Mouse (Mus musculus) kidney, embryonic 14.5 days (tissue): ENCODE measurements around the gene C3. TPM values are rescaled to one million over a fixed set of nuclear protein-coding genes. Genes with fewer than 3 reads are reported as not detected.

ENCODE experiments used
- ATAC-seq: fragments of 200-750 bp; cut with Nextera tagmentation; 2 replicates; pipeline ENCODE4 v1.8.0; 2017; ENCODE audit warnings: moderate number of reproducible peaks, mild to moderate bottlenecking, moderate TSS enrichment, moderate library complexity; ENCODE audit not compliant: low FRiP score, low TSS enrichment
- H3K27ac ChIP-seq: fragments of 300-500 bp; sonication (generic); 2 replicates; pipeline ENCODE4 v1.5.1; 2014; ENCODE audit warnings: low read depth, mild to moderate bottlenecking, low read length, moderate library complexity, mixed read lengths
- H3K27me3 ChIP-seq: fragments of 300-500 bp; sonication (generic); 2 replicates; pipeline ENCODE4 v1.6.1; 2014; ENCODE audit warnings: mild to moderate bottlenecking, low read length; ENCODE audit not compliant: control insufficient read depth, insufficient read depth
- H3K36me3 ChIP-seq: fragments of 300-500 bp; sonication (generic); 2 replicates; pipeline ENCODE4 v1.6.1; 2014; ENCODE audit warnings: low read length, mixed read lengths; ENCODE audit not compliant: control insufficient read depth, insufficient read depth
- H3K4me1 ChIP-seq: fragments of 300-500 bp; sonication (generic); 2 replicates; pipeline ENCODE4 v1.6.1; 2014; ENCODE audit warnings: low read length, mixed read lengths; ENCODE audit not compliant: control insufficient read depth, insufficient read depth
- H3K4me2 ChIP-seq: fragments of 300-500 bp; sonication (generic); replicated peaks from 2 replicates; pipeline ENCODE4 v1.6.1; 2014; ENCODE audit warnings: low read depth, mild to moderate bottlenecking, low read length
- H3K4me3 ChIP-seq: fragments of 300-500 bp; sonication (generic); 2 replicates; pipeline ENCODE4 v1.5.1; 2014; ENCODE audit warnings: mild to moderate bottlenecking, low read length
- H3K9ac ChIP-seq: fragments of 300-500 bp; sonication (generic); 2 replicates; pipeline ENCODE4 v1.6.1; 2014; ENCODE audit warnings: low read depth, mild to moderate bottlenecking, low read length, moderate library complexity
- H3K9me3 ChIP-seq: fragments of 300-500 bp; sonication (generic); 2 replicates; pipeline ENCODE4 v1.6.1; 2016; ENCODE audit warnings: low read length; ENCODE audit not compliant: control insufficient read depth
- WGBS: fragments of 180-500 bp; shearing (Covaris S2); extraction: QIAGEN DNeasy Blood & Tissue Kit; methylation state at CpG from one replicate; pipeline ENCODE4 v1.1.7; 2014; 5-methylcytosine and 5-hydroxymethylcytosine counted together
- polyA plus RNA-seq: library from polyadenylated mRNA; unstranded; fragments of >200 nt; fragmentation: Nextera tagmentation; extraction: Ambion mirVana; gene quantifications from 2 replicates; pipeline ENCODE4 v1.2.1, GENCODE M21; 2014

The C3 gene
- polyA plus RNA-seq, 1 experiment from 2014 or later = 1.2 TPM

- no peak overlapping the region for H3K27ac ChIP-seq
- H3K4me1 ChIP-seq = no peaks in the 10 kb centered on the region
- H3K27me3 ChIP-seq = no peaks in the 10 kb centered on the region
- no peaks in the 10 kb centered on the region for H3K9me3 ChIP-seq
- WGBS = 25% methylated on average over 11 of the region's 11 CpGs
- 0 out of 2 replicates have a peak, but pooled peaks have one; percentile 11 for ATAC-seq
- H3K4me2 ChIP-seq = no peak overlapping the region
- no peaks in the 10 kb centered on the region for H3K36me3 ChIP-seq
- H3K9ac ChIP-seq = no peak overlapping the region
- no peak overlapping the region for H3K4me3 ChIP-seq
Measured at GRCm38 (mm10) chr17:57219167-57219883, 8.6 kb downstream of the C3 start.

GRCm38 (mm10) chr17:57218335-57218900, 9.5 kb downstream of the C3 start:
- Histone ChIP-seq H3K9ac (no peak overlapping the region), H3K4me3 (no peak overlapping the region), H3K27ac (no peak overlapping the region), H3K27me3 (no peaks in the 10 kb centered on the region), H3K4me2 (no peak overlapping the region), H3K9me3 (no peaks in the 10 kb centered on the region), H3K36me3 (no peaks in the 10 kb centered on the region), H3K4me1 (no peaks in the 10 kb centered on the region)
- WGBS = 71% methylated on average over 12 of the region's 12 CpGs
- no peak for ATAC-seq

DNA sequence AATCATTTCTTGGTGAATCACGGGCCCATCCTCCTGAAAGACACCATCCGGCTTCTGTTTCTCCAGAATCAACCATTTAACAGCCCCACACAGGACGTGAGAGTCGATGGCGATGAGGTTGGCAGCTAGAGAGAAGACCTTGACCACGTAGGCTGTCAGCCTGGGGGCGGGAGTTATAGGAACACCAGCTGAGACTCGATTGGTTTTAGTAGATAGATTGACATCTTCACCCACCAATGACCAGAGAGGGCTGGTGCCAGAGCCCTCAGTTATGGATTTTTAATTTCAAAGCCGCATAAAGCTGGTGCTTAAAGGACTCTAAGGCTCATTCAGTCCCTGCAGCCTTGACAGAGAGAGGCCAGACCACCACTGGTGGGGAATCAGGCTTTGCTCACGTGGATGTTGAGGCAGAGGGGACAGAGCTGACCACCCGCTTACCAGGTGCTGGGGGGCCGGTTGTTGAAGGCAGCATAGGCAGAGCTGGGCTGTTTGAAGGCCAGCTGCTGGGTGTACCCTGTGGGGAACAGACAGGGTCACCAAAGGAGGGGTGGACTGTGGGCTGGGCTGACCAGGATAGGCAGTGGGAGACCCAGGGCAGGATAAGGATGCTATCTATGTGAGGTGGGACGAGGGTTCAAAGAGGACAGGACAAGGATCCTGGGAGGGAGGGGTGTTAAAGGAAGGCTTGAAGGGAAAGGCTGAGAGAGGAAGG, 13.1 kb downstream of the C3 start:
- Histone ChIP-seq H3K4me1 (no peaks in the 10 kb centered on the region), H3K27me3 (no peaks in the 10 kb centered on the region), H3K4me3 (no peak overlapping the region), H3K9me3 (no peaks in the 10 kb centered on the region), H3K27ac (no peak overlapping the region), H3K9ac (no peak overlapping the region), H3K36me3 (no peaks in the 10 kb centered on the region), H3K4me2 (no peak overlapping the region)
- peak; percentile 47; the same call in 1 of the 2 replicates for ATAC-seq
- WGBS = 41% methylated on average over 13 of the region's 13 CpGs

- Histone ChIP-seq H3K27ac (no peak overlapping the region), H3K4me3 (no peak overlapping the region), H3K27me3 (no peaks in the 10 kb centered on the region), H3K9ac (no peak overlapping the region), H3K4me1 (no peaks in the 10 kb centered on the region), H3K36me3 (no peaks in the 10 kb centered on the region), H3K9me3 (no peaks in the 10 kb centered on the region), H3K4me2 (no peak overlapping the region)
- WGBS = 73% methylated on average over 9 of the region's 9 CpGs
- ATAC-seq = no peak
Measured at GRCm38 (mm10) chr17:57211501-57211900, 16.4 kb downstream of the C3 start.

DNA sequence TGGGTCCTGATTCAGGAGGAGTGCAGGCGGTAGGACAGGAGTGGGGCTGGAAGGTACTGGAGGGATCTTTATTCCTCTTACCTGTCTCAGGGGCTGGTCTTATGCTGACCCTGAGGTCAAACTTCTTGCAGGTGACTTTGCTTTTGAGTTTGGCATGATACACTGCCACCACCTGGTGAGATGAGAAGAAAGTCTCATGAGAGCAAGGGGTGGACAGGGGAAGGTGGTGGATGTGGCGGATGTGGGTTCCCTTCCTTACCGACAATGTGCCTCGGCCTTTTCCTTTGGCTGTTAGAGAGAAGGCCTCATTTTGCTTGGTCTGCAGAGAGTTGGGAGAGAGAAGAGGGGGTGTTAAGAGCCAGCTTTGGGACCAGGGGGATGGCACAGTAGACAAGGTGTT, 18.6 kb downstream of the C3 start:
- Histone ChIP-seq H3K36me3 (no peaks in the 10 kb centered on the region), H3K27me3 (no peaks in the 10 kb centered on the region), H3K9me3 (no peaks in the 10 kb centered on the region), H3K4me1 (no peaks in the 10 kb centered on the region), H3K4me3 (no peak overlapping the region), H3K27ac (no peak overlapping the region), H3K4me2 (no peak overlapping the region), H3K9ac (no peak overlapping the region)
- WGBS = 71% methylated on average over 4 of the region's 4 CpGs
- ATAC-seq = no peak

- 96% methylated on average over 3 of the region's 3 CpGs for WGBS
- Histone ChIP-seq H3K36me3 (no peaks in the 10 kb centered on the region), H3K9me3 (no peaks in the 10 kb centered on the region), H3K4me2 (no peak overlapping the region), H3K27me3 (no peaks in the 10 kb centered on the region), H3K4me3 (no peak overlapping the region), H3K4me1 (no peaks in the 10 kb centered on the region), H3K27ac (no peak overlapping the region), H3K9ac (no peak overlapping the region)
- no peak for ATAC-seq
Measured at GRCm38 (mm10) chr17:57207938-57208337, 20.0 kb downstream of the C3 start.

DNA sequence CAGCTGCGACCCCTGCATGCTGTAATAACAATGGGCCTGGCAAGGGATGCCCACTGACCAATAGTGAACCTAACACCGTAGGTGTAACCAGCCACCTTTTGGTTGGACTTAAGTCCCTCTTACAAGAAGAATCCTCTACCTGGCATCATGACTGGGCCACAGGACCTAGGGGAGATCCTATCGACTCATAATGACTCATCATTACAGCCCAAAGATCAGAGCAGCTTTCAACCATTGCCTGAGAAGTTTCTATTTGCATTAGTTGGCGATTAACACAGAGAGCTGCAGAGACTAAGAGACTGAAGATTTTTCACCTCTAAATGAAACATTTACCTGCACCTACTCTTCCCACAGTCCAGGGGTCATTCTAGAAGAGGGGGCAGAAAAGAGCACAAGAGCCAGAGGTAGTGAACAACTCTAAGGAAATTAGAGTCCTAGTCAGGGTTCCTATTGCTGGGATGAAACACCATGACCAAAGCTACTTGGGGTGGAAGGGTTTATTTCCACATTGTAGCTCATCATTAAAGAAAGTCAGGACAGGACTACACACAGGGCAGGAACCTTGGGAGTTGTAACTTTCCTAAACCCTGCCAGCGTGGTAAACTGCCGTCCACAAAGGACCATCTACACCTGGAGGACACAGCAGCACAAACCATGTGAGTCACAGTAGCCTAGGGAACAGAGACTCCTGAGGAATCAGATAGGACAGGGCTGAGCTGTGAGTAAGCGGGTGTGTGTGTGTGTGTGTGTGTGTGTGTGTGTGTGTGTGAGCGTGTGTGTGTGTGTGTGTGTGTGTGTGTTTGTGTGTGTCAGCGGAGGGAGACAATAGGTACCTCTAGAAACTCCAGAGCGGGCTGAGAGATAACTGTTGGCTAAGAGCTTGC, 25.9 kb downstream of the C3 start:
- H3K9me3 ChIP-seq = no peaks in the 10 kb centered on the region
- H3K4me3 ChIP-seq = no peak overlapping the region
- H3K36me3 ChIP-seq = no peaks in the 10 kb centered on the region
- no peak overlapping the region for H3K4me2 ChIP-seq
- no peak overlapping the region for H3K27ac ChIP-seq
- H3K9ac ChIP-seq = no peak overlapping the region
- no peak for ATAC-seq
- 83% methylated on average over 10 of the region's 10 CpGs for WGBS
- no peaks in the 10 kb centered on the region for H3K4me1 ChIP-seq
- no peaks in the 10 kb centered on the region for H3K27me3 ChIP-seq

DNA sequence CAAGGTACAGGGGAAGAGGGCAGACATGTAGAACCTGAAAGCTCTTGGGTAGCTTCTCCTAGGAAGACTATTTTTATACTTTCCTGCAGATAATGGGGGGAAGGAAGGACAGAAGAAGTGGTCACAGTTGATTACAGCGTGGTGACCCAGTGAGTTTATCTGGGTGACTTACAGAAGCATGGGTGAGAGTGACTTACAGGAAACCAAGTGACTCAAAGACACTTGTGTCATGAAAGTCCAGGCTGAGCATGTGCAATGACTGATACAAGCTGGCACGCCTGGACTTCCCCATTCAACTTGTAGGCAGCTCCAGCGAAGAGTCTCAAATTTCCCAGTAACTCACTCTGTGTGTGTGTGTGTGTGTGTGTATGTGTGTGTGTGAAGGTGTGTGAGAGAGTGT, 29.7 kb downstream of the C3 start:
- H3K4me3 ChIP-seq = no peak overlapping the region
- H3K36me3 ChIP-seq = no peaks in the 10 kb centered on the region
- no peak overlapping the region for H3K9ac ChIP-seq
- H3K27ac ChIP-seq = no peak overlapping the region
- H3K27me3 ChIP-seq = no peaks in the 10 kb centered on the region
- no peak overlapping the region for H3K4me2 ChIP-seq
- H3K9me3 ChIP-seq = no peaks in the 10 kb centered on the region
- H3K4me1 ChIP-seq = no peaks in the 10 kb centered on the region
- no peak for ATAC-seq
- WGBS = 78% methylated on average over 3 of the region's 3 CpGs
